Mouse (Mus musculus): ENCODE measurements around the gene Zdhhc16. TPM values are rescaled to one million over a fixed set of nuclear protein-coding genes. Genes with fewer than 3 reads are reported as not detected.
A peak's percentile ranks its signal among the peaks of the same experiment; 100 is the strongest.

Gene Zdhhc16
- 10 to 100 TPM; 38.4 to 48.4 (median 43.2) TPM for polyA plus RNA-seq (2017; shearing (Covaris generic))

DNA sequence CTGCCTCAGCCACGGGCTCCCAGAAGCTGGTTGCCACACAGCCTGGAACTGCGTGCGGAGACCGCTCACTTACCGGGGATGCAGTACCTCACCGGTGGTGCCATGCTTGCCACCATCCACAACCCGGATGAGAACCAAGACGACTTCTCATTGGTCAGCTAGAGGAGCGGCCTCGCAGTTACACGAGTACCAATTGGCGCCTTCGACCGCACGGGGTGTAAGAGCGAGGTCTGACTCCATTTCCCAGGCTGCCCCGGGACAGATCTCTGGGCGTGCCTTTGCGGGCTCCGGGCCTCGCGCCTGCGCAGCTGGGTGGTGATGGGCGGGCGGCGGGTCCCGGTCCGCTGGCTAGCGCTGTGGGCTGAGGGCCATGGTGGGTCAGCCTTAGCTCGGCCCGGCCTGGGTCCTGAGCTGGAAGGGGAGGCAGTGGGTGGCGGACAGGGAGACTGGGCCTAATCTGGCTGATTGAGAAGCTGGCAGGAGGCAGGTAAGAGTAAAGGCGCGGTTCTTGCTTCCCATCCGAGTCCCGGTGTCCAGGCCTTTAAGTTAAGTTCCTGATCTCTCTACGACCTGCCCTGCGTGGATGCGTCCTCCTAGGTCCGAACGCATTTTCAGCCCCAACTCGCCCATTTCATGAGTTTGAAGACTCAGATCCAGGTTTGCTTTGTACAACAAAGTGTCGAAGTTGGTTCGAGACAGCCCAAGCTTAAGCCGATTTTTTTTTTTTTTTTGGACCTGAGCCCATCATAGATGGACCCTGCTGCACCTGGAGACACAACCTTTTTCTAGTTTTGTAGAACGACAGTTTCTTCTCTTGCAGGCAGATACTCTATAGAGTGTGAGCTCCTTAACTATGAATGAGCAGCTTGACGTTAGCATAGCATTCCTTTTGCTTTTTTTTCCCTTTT, at the start of gene Zdhhc16, which contains the start of gene Exosc1:
TSS of gene Zdhhc16 (plus strand) at position 302 of the 908 bp plus-strand sequence.
TSS of gene Exosc1 (minus strand) at position 245 of the 908 bp plus-strand sequence.
- peak; percentile 99 for ATAC-seq

DNA sequence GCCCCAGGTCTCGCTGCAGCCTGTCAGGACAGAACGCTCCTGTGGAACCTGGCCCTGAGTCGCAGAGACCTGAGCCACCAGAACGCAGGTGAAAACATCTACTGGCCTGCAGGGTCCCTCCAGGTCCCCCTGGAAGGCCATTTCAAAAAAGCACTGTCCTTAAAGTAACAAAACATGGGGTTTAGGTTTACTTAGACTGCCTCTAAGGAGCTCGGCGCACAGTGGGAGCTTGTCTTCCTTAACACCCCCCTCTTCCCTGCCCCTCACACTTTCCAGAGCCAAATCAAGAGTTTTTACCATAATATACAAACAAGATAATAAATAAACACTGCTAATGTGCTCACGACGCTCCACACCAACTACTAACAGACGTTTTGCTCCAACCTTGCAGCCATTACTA, 49.4 kb upstream of the Zdhhc16 start:
- ATAC-seq = no peak

- ATAC-seq = no peak
Measured at GRCm38 (mm10) chr19:41888191-41888590, 45.1 kb upstream of the Zdhhc16 start.

GRCm38 (mm10) chr19:41894959-41895358, 38.3 kb upstream of the Zdhhc16 start:
- no peak for ATAC-seq

- peak; percentile 98 for ATAC-seq
Measured at GRCm38 (mm10) chr19:41895460-41896318, 37.6 kb upstream of the Zdhhc16 start, which contains the start of gene Rrp12. Gene Rrp12, minus strand, starts transcription at chr19:41896173.

DNA sequence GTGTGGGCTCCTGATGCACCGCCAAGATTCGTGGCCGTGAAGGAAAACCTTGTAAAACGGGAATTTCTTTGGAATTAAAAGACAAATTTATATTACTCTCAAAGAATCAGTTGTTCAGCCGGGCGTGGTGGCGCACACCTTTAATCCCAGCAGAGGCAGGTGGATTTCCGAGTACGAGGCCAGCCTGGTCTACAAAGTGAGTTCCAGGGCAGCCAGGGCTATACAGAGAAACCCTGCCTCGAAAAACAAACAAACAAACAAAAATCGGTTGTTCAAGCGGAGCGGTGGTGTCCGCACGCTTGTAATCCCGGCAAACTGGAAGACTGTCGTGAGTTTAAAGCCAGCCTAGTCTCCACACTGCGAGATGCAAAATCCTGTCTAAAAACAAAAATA, 37.0 kb upstream of the Zdhhc16 start:
- ATAC-seq = peak; percentile 3

DNA sequence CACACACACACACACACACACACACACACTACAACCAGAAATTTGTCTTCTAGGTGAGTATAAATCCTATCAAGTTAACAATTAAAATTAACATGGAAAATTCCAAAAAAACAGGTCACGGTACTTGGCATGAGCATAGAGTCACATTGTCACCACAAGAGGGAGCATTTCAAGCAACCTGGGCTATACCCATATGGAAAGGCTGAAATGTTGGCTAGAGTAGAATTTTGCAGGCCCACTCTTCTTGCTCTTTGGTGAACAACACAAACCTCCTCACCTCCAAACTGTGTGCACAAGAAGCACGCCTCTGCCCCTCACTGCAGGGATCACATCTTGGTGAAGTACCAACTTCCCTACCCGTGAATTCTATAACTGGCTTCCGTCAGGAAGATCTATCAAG, 34.4 kb upstream of the Zdhhc16 start:
- ATAC-seq = no peak

DNA sequence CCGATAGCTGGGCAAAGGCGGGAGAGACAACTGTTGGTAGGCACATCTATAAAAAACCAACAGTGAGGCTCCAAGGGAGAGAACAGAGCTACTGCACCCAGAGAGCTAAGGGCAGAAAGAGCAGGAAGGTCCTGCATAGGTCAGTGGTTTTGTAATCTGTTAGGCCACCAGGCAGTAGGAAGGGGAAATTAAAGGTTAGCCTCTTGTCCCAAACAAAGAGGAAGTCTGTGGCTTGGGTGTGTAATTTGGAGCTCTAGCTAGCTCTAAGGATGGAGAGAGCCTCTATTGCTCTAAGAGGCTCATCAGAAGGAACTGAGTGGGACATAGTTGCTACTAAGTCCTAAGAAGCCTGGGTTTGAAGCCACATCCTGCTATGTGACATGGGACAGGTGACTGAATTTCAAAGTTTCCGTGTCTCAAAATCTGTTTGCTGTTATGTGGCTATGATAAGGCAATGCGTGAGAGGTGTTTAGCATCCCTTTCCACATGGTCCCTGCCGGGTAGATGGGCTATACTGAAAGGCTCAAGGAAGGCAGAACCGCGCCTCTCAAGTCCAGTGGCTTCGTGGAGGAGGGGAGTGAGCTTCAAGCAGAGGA, 32.7 kb upstream of the Zdhhc16 start:
- no peak for ATAC-seq

DNA sequence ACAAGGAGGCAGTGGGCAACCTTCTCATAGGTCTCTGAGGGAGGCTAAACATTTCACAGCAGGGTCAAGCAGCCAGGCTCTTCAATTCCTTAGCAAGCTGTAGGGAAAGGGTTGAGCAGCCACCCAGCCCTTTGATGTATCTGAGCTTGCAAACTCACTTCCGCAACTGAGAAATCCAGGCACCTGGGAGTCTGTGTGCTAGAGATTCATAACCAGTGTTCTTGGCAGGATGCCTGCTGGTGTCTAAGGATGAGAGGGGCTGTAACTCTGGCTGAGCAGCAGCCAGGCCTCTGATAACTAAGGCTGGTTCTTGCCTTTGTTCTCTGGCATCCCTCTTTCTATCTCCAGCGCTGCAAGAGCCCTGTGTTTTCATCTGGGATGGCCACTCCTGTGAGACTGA, 31.6 kb upstream of the Zdhhc16 start:
- no peak for ATAC-seq

DNA sequence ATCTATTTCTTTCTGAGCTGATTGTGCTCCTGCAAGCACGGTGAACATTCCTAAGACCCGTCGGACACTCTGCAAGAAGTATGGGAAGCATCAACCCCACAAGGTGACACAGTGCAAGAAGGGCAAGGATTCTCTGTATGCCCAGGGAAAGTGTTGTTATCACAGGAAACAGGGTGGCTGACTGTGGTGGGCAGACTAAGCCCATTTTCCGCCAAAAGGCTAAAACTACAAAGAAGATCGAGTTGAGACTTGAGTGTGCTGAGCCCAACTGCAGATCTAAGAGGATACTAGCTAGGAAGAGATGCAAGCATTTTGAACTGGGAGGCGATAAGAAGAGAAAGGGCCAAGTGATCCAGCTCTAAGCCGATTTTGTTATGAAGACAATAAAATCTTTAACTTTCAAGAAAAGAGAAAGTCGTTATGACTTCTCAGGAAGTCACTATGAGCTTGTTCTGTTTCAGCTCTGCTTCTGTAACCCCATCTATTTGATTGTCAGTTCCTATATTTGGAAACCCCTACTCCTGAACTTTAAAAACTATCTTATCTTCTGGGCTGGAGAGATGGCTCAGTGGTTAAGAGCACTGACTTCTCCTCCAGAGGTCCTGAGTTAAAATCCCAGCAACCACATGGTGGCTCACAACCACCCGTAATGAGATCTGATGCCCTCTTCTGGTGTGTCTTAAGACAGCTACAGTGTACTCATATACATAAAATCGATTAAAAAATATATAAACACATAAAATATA, 30.3 kb upstream of the Zdhhc16 start:
- ATAC-seq = no peak

DNA sequence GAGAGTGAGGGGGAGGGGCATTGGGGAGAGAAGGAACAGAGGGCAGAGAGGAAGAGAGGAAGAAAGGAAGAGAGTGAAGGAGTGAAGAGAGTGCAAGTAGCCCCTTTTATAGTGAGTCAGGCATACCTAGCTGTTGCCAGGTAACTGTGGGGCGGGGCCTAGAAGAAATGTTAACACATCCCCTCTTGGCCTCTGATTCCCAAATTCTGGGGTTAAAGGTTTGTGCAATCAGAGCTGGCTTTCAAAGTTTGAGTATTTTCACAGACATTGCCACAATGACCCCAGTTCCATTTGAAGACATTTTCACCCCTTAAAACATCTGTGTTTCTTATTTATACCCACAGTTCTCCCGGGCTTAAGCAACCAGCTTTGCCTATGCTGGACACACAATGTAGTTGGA, 28.0 kb upstream of the Zdhhc16 start:
- ATAC-seq = no peak

DNA sequence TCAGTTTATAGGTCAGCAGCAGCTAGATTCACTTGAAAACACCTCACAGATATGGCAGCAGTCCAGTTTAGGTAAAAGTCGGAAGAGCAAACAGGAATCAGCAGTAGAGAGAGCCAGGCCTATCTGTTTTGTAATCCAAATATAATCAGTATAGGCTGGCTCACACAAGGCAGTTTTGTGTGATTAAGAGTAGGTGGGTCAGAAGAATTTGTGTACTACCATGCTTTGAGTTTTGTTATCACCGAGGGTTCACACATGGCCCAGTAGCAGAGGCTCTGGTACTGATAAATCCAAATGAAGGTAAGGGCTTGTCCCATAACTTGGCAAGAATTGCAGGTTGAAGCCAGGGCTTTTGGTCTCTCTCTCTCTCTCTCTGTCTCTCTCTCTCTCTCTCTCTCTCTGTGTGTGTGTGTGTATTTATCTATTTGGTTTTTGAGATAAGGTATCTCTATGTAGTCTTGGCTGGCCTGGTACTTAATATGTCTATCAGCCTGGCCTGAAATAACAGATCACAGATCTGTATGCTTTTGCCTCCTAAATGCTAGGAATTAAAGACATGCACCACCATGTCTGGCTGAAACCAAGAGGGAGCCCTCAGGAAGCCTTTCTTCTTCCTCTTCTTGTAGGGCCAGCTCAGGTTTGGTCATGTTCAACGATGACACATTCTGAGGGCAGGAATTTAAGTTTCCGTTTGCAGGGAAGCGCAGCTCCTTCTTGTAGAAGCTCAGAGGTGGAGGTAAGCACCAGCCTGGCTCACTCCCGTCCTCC, 26.8 kb upstream of the Zdhhc16 start:
- ATAC-seq = no peak

DNA sequence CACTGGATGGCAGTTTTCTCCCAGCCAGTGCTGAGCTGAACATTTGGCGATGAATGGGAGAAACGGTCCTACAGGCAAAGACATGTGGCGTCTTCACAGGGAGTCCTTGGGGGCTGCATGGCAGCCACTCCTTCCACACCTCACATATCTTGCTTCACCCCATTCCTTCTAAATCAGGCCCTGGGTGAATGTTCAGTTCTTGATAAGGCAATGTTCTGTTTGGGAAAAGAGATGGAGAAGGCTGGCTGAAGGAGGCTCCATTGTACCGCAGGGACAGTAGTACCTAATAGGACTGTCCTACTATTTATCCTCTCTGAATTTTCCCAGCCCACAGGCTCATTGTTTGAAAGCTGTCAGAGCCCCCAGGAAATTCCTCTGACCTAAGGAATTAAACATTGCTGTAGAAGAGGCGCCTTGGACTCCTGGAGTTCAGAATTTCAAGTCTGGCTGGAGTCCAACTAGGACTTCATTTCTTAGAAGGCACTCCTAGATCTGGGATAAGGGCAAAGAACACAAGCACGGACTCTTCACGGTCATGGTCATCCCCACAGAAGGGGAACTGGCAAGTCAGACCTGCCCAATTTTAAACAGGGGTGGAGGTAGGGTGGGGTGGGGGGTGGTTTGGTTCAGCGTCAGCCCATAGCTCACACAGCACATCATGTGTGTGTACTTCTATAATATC, 26.1 kb upstream of the Zdhhc16 start:
- no peak for ATAC-seq

GRCm38 (mm10) chr19:41908736-41909135, 24.5 kb upstream of the Zdhhc16 start:
- no peak for ATAC-seq

GRCm38 (mm10) chr19:41910396-41910795, 22.9 kb upstream of the Zdhhc16 start:
- no peak for ATAC-seq

- peak; percentile 84 for ATAC-seq
Measured at GRCm38 (mm10) chr19:41911178-41912073, 21.9 kb upstream of the Zdhhc16 start, which contains the start of gene Pgam1. Gene Pgam1, plus strand, starts transcription at chr19:41911923.

GRCm38 (mm10) chr19:41912121-41913080, 20.9 kb upstream of the Zdhhc16 start:
- no peak for ATAC-seq
